Mouse (Mus musculus) adrenal gland, adult (tissue): ENCODE measurements at regions not wholly inside any gene's neighbourhood (a gene's known extent, or its start where the extent isn't known, plus 50 kb on each side); places are given as distances from the start of the nearest gene placed in this dataset.

Source experiments
- DNase-seq, 2 experiments: peaks; one replicate each; pipeline ENCODE4 v3.0.0; 2022 to 2023; ENCODE audit warnings: low spot score in 1 of 2; ENCODE audit not compliant: inconsistent age in 2 of 2

- DNase-seq, result no peak
Measured at GRCm38 (mm10) chr1:183826300-183826699, 186.8 kb upstream of the Dusp10 start.

DNA sequence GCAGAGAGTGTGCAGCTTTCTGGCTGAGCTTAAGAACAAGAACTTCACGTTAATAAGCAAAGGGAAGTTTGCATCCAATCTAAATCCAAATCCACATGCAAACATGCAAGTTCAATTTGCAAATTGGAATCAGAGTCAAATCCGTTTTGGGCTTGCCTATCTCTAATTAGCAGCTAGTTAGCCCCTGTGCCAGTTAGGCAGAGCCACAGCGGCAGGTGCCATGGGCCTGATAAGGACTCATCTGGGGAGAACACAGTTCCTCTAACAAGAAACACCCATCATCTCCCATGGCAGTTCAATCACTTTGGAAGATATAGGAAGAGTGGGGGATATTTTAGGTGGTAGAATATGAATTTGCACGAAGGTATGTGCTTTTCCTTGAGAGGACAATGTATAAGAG, 168.0 kb upstream of the Dusp10 start:
- DNase-seq, result no peak

DNA sequence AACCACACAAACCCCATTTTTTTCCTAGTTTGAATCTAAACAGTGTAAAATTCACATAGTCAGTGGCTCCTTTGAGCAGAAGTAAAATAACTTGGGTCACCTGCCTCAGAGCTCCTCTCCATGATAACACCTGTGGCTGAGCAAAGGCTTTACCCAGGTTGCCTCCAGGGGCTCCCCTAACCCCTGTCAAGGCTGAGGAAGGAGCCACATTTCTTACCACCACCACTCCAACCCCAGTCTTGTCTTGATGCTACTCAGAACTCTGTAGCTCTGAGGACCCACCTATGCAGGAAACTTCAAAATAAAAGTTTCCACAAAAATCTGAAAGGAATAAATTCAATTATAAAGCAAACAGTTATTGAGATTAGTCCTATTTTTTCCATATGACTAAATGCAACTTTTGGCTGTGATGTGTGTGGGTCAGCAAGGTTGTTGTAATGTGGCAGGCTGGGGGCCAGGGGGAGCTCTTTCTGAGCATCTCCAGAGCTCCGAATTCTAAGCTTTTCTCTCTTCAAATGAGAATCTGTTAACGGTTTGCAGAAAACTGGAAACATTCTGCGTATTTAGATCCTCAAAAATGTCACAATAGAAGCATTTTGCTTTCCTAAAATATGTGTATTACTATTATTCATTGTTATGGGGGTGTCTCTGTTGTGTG, 159.0 kb upstream of the Dusp10 start:
- peak; percentile 14 to 40 for DNase-seq

- no peak for DNase-seq
Measured at GRCm38 (mm10) chr1:183865111-183865510, 148.0 kb upstream of the Dusp10 start.

DNA sequence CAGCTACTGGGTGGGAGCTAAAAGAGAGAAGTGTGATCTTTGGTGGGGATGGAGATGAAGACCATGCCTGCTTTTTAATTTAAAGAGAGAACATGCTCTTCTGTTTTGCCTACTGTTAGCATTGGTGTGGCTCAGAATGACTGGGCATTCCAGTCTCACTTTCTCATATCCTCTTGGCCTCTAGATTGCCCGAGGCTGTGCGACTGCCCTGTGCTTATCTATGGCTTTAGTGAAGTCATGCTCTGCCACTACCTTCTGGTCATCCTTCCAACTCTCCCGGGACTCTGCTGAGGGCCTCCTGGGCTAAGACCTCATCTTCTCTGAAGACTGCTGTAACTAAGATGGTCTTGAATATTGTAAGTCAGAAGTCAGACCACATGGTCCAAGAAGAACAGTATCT, 147.5 kb upstream of the Dusp10 start:
- DNase-seq, result no peak

GRCm38 (mm10) chr1:183868965-183869364, 144.1 kb upstream of the Dusp10 start:
- no peak for DNase-seq

GRCm38 (mm10) chr1:183895936-183896335, 117.2 kb upstream of the Dusp10 start:
- DNase-seq, result peak in 1 of 2 experiments; percentile 29

DNA sequence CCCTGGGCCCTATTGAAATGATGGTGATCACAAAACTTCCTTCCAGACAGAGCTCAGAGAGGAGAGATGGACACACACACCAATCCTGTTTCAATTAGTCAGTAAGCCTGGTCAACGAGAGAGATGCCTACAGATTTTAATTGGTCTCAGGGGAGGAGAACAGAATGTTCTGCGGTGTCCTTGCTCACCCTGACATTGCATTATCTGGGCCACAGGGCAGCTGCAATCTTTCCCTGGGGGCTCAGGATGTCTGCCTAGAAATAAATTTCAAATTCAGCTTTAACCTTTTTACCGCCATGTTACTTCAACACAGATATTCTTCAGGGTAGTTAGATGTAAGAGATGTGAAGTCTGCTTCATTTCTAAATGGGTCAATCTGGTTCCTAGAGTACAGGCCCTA, 115.0 kb upstream of the Dusp10 start:
- DNase-seq, result peak; percentile 28 to 47

DNA sequence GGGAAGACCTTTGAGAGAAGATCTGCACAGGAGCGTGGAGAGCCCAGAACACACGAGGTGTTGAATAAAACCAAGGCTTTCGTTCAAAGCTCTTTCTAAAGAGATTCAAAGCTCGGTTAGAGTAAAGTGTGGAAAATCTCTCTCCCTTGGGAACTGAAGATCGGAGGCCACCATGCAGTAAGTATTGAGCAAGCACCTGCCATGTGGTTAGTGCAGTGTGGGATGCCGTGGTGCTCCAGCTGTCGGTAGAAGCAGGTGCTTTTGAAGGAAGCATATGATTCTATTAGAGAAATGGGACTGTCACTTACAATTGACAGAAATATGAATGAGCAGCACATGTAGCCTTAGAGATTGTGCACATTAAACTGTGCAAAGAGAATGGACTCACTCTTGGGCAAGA, 108.5 kb upstream of the Dusp10 start:
- peak in 1 of 2 experiments; percentile 29 for DNase-seq

GRCm38 (mm10) chr1:183905345-183906142, 107.6 kb upstream of the Dusp10 start:
- DNase-seq, result peak; percentile 92 to 97

DNA sequence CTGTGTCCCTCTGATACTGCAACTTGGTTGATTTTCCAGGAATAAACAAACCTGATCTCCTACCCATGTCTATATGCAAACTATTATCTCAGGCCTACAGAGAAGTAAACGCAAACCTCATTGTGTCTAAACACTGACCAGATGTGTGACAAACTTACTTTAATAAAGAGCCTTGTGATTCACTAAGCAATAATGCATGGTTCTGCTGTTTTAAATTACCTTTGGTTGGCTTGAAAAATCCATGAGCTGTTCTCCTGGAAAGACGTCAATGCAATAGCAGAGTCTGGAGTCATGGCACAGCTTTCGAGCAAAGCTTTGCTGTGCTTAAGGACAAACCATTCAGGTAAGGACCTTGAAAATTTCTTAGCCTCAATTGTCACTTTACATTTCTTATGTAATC, 95.4 kb upstream of the Dusp10 start:
- DNase-seq, result no peak

- peak in 1 of 2 experiments; percentile 62 for DNase-seq
Measured at GRCm38 (mm10) chr1:183921262-183921661, 91.8 kb upstream of the Dusp10 start.

GRCm38 (mm10) chr1:183928539-183928938, 84.6 kb upstream of the Dusp10 start:
- no peak for DNase-seq

DNA sequence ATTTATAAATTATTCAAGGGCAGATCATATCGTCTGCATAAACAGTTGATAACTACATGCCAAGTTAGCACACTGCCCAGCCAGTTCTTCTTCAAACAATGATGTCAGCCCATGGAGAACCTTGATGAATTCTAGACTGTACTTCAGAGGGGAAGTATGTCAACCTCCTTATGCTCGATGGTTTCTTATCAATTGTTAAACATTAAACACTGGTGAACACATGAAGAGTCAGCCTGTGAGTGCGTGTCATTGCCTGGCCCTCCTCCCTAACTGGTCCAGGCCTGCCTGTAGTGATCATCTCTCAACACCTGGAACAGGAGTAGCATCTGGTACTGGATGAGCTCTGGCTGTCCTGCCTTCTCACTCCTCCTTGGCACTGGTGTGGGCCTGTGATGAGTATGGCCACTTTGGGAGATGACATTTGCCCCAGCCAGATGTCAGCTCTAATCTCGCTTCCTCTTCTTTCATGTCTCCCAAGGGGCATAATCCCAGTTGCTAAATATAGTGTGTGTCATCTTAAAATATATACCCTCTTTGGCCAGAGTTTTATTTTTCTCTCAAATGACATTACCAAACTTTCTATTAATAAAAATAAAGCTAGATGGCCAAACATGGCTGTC, 82.6 kb upstream of the Dusp10 start:
- DNase-seq, result no peak

- DNase-seq, result no peak
Measured at GRCm38 (mm10) chr1:183931141-183931540, 82.0 kb upstream of the Dusp10 start.

DNA sequence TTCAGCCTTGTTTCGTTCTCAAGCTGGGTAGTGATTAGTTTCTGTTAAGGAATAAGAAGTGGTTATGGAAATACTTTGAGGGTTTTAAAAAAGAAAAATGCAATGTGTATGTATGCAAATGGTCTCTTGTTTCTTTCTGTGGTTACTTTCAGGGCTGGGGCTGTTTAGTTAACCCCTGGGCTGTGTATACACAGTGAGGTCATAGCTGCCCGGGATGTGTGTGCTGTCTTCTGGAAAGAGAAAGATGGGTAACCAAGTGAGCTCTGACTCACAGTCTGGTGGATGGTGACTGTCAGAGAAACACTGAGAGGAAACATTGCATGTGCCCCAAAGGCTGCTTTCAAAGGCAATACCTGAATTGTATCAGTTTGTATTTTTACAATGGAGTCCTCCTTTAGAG, 79.3 kb upstream of the Dusp10 start:
- no peak for DNase-seq

GRCm38 (mm10) chr1:183937166-183937565, 75.9 kb upstream of the Dusp10 start:
- no peak for DNase-seq

DNA sequence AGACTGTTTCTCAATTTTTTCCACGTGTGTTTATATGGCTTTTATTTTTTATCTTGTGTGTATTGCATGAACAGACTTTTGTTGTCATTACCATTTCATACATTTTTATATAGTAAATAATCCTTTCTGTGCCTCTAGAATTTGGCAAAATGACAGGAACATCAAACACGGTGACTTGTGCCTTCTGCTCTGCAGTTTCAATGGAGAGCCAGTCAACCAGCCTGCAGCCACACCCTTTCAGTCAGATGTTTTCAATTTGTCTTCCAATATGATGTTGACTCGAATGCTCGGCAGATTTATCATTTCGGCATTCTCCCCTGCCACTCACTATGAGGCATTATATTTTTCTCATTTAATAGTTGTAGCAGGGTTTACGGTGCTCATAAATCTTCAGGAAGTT, 74.7 kb upstream of the Dusp10 start:
- DNase-seq, result no peak

- no peak for DNase-seq
Measured at GRCm38 (mm10) chr1:183940706-183941105, 72.4 kb upstream of the Dusp10 start.

DNA sequence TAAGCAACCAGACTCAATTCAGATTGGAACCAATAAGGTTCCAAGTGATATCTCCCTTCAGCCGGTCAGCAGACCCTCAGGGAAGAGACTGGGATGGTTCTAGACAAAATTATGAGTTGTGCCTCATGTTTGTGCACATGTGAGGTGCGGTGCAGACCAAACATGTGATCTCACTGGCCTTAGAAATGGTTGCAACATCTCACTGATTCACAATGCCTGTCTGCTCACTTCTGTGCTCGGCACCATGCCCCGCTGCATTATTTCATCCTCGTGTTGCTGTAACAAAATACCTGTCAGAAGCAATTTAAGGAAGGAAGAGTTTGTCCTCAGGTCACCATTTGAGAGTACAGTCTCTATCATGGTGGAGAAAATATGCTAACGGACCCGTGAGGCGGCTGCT, 66.9 kb upstream of the Dusp10 start:
- peak in 1 of 2 experiments; percentile 52 for DNase-seq

DNA sequence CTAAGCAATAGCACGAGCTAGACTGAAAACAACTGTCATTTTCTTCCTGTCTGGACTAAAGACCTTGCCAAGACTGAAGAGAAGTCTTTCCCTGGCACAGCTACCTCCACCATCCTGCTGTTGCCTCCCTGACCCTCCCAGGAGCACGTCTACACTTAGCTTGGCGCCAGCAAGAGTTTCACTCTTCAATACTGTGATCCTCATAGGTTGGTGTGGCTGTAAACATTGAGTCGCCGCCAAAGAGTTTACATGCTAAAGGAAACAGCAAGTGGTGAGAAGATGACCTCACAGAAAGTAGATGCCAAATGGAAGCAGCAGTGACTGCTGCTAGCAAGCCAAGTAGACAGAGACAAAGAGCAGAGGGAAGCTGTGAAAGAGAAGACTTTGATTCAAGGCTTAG, 66.0 kb upstream of the Dusp10 start:
- peak in 1 of 2 experiments; percentile 31 for DNase-seq

DNA sequence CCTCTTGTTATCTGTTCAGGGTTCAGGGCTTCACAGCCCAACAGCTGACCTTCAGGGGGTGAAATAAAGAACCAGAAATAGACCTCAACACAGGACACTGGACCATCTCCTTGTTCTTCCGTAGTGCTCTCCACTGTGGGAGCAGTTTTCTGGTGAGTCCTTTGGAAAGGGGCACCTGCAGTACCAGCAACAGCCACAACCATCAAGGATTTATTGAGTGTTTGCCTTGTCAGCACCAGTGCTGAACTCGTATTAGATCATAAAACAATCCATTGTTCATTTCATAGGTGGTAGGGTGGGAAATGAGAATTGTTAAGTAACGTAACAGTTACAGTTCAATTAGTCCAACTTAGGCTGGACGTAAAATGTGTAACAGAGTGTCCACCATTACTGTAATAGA, 63.9 kb upstream of the Dusp10 start:
- no peak for DNase-seq
